Mouse (Mus musculus): ENCODE data around the gene Btg2. TPM values are rescaled to one million over a fixed set of nuclear protein-coding genes. Genes with fewer than 3 reads are reported as not detected.

The Btg2 gene
- polyA plus RNA-seq, 1 experiment from 2014 or later: 41.0 TPM

DNA sequence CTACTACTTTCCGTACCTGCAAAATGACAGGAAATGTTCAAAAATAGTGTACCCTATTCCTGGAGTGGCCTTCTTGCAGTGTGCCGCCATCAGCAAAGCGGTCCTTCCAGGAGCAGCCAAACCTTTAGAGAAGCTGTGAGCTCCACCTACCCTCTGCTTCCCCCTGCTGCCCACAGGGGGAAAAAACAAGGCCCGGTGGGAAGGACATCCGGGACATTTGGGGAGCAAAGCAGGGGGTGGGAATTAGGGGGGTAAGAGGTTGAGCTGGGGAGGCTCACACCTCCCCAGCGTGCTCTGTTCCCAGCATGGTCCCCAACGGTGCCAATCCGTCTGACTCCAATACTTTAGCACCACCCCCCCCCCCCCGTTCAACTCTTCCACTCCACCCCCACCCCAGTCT lies 32.9 kb downstream of the Btg2 start:
- Histone ChIP-seq H3K4me2 (replicated peaks) (peak overlapping the region; percentile 54), H3K27ac (no peak overlapping the region), H3K27me3 (replicated peaks) (no peaks in the 10 kb centered on the region), H3K9me3 (no peaks in the 10 kb centered on the region), H3K36me3 (no peaks in the 10 kb centered on the region), H3K4me1 (replicated peaks) (no peaks in the 10 kb centered on the region), H3K4me3 (replicated peaks) (no peak overlapping the region), H3K9ac (no peak overlapping the region)
- 4% methylated on average over 9 of the region's 9 CpGs for WGBS
- peak; percentile 75 for ATAC-seq

DNA sequence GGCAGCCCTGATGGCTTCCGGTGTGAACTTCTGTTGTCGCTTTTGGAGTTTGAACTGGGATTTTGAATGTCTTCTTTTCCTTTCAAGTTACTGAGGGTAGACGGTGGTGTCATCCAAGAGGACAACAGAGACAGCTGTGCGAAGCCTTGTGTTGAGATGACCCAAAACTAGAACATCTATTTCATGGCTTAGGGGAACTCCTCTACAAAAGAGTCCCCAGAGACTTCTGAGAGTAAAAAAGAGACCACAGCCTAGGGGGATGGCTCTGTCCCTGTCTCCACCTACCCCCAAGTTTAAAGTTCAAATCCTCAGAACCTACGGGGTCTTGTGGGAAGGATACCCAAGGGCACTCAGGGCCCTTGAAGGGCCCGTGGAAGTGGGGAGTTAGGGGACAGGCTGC lies 34.1 kb downstream of the Btg2 start:
- WGBS: 88% methylated on average over 6 of the region's 6 CpGs
- H3K4me1 ChIP-seq (replicated peaks): no peaks in the 10 kb centered on the region
- no peak overlapping the region for H3K27ac ChIP-seq
- H3K9ac ChIP-seq: no peak overlapping the region
- H3K36me3 ChIP-seq: no peaks in the 10 kb centered on the region
- no peak overlapping the region for H3K4me3 ChIP-seq (replicated peaks)
- no peak for ATAC-seq
- H3K27me3 ChIP-seq (replicated peaks): no peaks in the 10 kb centered on the region
- no peak overlapping the region for H3K4me2 ChIP-seq (replicated peaks)
- H3K9me3 ChIP-seq: no peaks in the 10 kb centered on the region

DNA sequence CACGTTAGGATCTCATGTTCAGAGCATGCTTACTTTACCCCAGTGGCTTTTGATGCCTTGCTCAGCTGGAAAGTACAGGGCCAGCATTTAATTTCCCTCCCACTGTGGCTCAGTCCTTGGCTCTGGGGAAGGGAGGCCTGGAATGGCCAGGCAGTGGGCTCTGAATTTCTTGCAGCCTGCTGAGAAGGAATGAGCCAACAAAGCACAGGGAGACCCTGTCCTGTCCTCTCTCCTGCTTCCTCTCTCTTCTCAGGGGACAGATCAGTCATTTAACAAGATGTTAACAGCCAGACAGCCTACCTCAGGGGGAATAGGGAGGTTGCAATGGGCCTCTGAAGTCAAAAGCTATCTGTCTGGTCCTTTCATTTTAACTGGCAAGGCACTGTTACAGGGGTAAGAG lies 36.6 kb downstream of the Btg2 start:
- H3K4me2 ChIP-seq (replicated peaks): no peak overlapping the region
- peaks cover 2% of the 10 kb centered on the region; the same call in 1 of the 2 replicates for H3K4me1 ChIP-seq (replicated peaks)
- no peaks in the 10 kb centered on the region for H3K27me3 ChIP-seq (replicated peaks)
- no peaks in the 10 kb centered on the region for H3K9me3 ChIP-seq
- no peaks in the 10 kb centered on the region for H3K36me3 ChIP-seq
- no peak overlapping the region for H3K9ac ChIP-seq
- H3K4me3 ChIP-seq (replicated peaks): no peak overlapping the region
- no peak overlapping the region for H3K27ac ChIP-seq
- 50% methylated on average over 1 of the region's 1 CpGs for WGBS
- no peak for ATAC-seq

DNA sequence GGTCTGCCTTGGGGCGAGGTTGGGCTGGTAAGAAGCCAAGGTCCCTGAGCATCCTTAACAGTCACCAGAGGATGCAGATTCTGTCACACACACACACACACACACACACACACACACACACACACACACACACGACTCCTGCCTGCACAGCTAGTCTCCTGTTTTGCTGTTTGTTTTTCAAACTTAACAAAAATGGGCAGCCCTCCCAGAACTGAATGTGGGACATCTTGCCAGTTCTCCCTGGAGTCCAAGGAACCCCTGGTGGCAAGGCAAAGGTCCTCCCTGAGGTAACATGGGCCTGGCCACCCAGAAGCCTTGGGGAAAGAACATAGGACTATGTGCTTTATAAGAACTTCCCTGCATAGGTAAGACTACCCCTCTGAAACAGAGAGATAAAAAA lies 37.0 kb downstream of the Btg2 start:
- Histone ChIP-seq H3K4me2 (replicated peaks) (no peak overlapping the region), H3K9me3 (no peaks in the 10 kb centered on the region), H3K4me3 (replicated peaks) (no peak overlapping the region), H3K4me1 (replicated peaks) (peaks cover 6% of the 10 kb centered on the region), H3K9ac (no peak overlapping the region), H3K27ac (no peak overlapping the region), H3K27me3 (replicated peaks) (no peaks in the 10 kb centered on the region), H3K36me3 (no peaks in the 10 kb centered on the region)
- 65% methylated on average over 2 of the region's 2 CpGs for WGBS
- no peak for ATAC-seq

DNA sequence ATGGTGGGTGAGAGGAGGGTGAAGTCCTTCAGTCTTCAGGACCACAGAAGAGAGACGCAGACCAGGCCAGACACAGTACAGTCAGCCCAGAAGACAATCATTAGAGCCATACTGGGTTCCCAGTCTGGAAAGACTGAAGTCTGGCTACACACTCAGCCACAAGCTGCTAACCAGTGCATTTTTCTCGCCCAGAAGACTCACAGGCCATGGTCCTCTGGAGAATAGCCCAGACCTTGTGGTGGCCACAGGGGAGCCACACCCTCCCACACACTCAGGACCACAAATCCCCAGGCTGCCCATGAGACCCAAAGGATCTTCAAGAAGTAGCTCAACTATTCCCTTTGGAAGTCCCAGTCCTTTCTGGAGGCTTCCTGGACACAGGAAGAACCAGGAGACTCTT lies 39.6 kb downstream of the Btg2 start:
- no peak for ATAC-seq
- WGBS: 86% methylated on average over 2 of the region's 2 CpGs
- Histone ChIP-seq H3K4me3 (replicated peaks) (no peak overlapping the region), H3K4me1 (replicated peaks) (peaks cover 12% of the 10 kb centered on the region), H3K36me3 (no peaks in the 10 kb centered on the region), H3K4me2 (replicated peaks) (no peak overlapping the region), H3K27me3 (replicated peaks) (no peaks in the 10 kb centered on the region), H3K27ac (no peak overlapping the region), H3K9ac (no peak overlapping the region), H3K9me3 (no peaks in the 10 kb centered on the region)

DNA sequence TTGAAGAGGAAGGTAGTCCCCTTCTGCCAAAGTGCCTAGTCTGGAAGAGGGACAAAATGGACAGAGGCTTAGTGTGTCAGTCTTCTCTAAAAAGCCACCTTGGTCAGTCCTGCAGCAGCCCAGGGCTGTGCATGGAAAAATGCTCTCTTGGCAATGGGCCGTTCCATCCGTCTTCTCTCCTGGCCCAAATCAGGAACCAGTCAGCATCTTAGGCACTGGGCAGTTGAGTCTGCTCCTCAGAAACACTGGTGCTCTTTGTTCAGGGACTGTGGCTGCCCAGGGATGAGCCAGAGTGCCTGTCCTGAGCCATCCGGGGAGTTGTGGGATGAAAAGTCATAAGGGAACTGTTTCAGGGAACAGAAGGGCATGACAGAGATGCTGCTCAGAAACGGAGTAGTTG lies 40.6 kb downstream of the Btg2 start:
- Histone ChIP-seq H3K27ac (no peak overlapping the region), H3K9me3 (no peaks in the 10 kb centered on the region), H3K4me1 (replicated peaks) (peaks cover 12% of the 10 kb centered on the region), H3K27me3 (replicated peaks) (no peaks in the 10 kb centered on the region), H3K4me3 (replicated peaks) (no peak overlapping the region), H3K9ac (no peak overlapping the region), H3K36me3 (no peaks in the 10 kb centered on the region), H3K4me2 (replicated peaks) (no peak overlapping the region)
- 79% methylated on average over 4 of the region's 4 CpGs for WGBS
- no peak for ATAC-seq

DNA sequence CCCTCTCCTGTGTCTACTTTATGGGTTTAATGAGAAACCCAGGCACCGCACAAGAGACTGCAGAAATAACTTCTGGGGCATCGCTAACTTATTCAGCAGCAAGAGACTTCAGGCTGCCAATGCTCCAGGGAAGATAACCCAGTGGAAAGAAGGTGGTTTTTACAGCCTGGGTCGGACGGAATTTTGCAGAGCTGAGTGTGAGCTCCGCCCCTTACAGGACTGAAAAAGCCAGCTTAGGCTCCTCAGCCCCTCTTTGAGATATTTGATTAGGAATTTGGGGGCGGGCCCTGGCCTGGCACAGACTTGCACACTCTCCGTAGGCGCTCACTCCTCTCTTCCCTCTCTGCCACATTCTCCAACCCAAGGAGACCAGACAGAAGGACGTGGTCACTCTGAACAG lies 41.7 kb downstream of the Btg2 start, which contains the start of gene Fmod:
TSS of gene Fmod (plus strand) at position 83 of the 400 bp plus-strand sequence.
- Histone ChIP-seq H3K4me3 (replicated peaks) (no peak within 1 kb of the TSS), H3K9ac (peak within 1 kb of the TSS; percentile 8; the same call in 1 of the 2 replicates), H3K36me3 (no peaks in the 10 kb centered on the region), H3K4me1 (replicated peaks) (peaks cover 12% of the 10 kb centered on the region), H3K4me2 (replicated peaks) (peak within 1 kb of the TSS; percentile 24; the same call in 1 of the 2 replicates), H3K9me3 (no peaks in the 10 kb centered on the region), H3K27me3 (replicated peaks) (no peaks in the 10 kb centered on the region), H3K27ac (no peak within 1 kb of the TSS; the same call in 1 of the 2 replicates)
- WGBS: 22% methylated on average over 9 of the region's 9 CpGs
- ATAC-seq: no peak

DNA sequence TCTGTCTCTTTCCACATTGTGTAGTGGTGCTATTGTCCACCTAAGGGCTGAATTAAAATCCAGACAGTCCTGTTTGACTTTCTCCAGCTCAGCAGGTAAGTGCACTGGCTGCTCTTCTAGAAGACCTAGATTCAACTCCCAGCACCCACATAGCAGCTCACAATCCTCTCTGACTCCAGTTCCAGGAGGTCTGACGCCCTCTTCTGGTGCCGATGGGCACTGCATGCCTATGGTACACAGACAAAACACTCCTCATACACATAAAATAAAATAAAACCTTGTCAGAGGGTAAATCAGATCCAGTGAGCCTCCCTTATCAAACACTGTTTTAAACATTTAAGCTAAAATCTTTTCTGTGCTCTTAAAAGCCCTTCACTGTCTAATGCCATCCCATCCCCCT lies 42.4 kb downstream of the Btg2 start:
- peaks cover 12% of the 10 kb centered on the region for H3K4me1 ChIP-seq (replicated peaks)
- H3K9me3 ChIP-seq: no peaks in the 10 kb centered on the region
- no peak overlapping the region; the same call in 1 of the 2 replicates for H3K27ac ChIP-seq
- no peak overlapping the region for H3K4me2 ChIP-seq (replicated peaks)
- H3K36me3 ChIP-seq: no peaks in the 10 kb centered on the region
- WGBS: 66% methylated on average over 2 of the region's 2 CpGs
- H3K4me3 ChIP-seq (replicated peaks): no peak overlapping the region
- H3K27me3 ChIP-seq (replicated peaks): no peaks in the 10 kb centered on the region
- no peak for ATAC-seq
- no peak overlapping the region for H3K9ac ChIP-seq

DNA sequence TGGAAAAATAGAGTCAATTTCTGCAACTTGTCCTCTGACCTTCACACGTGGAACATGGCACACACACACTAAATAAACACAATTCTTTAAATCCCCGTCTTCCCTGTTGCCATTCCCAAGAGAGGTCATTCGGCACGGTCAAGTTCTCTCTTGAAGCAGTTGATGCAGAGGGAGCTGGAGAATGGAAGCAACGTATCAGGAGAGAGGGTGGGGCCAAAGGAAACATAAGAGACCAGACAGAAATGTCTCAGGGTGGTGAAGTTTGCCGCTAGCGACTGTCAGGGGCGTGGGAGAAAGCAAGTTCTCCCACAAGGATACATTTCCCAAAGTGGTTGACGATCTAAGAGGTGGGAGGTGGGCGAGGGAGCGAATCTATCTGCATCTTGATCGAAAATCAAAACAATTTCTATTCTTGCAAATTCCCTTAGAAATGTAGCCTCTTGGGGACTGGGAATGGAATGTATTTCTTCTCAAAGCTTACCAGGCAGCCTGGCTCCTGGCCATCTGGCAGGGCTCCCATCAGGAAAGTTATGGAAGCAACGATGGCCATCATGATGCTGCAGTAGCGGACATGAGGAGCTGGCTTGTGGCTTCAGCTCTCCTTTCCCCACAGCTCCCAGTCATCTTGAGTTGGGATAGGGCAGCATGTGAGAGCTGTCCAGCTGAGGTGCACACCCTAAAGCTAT lies 50.6 kb downstream of the Btg2 start:
- H3K4me1 ChIP-seq (replicated peaks): peaks cover 3% of the 10 kb centered on the region; the same call in 1 of the 2 replicates
- H3K9me3 ChIP-seq: no peaks in the 10 kb centered on the region
- no peak for ATAC-seq
- 49% methylated on average over 14 of the region's 14 CpGs for WGBS
- no peak overlapping the region for H3K9ac ChIP-seq
- peak overlapping the region; percentile 28; the same call in 1 of the 2 replicates for H3K27ac ChIP-seq
- H3K4me3 ChIP-seq (replicated peaks): no peak overlapping the region
- H3K27me3 ChIP-seq (replicated peaks): no peaks in the 10 kb centered on the region
- 0 out of 2 replicates have a peak overlapping the region, but pooled peaks have one; percentile 2 for H3K4me2 ChIP-seq (replicated peaks)
- no peaks in the 10 kb centered on the region for H3K36me3 ChIP-seq

DNA sequence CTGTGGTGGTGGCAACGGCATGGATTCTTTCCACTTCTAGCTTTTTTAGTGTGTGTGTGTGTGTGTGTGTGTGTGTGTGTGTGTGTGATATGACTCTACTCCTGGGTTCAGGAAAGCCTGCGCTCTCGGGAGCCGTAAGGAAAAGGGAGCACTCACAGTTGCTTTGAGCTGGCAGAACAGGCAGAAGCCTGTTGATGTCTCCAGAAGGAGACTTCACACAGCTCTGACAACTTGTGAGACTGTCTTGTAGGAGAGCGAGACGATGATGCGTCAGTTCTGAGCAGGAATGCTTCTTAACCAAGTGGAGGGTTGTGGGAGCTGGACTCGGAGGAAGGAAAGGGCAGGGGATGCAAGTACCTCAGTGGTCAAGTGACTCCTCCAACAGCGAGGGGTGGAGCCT lies 52.2 kb downstream of the Btg2 start:
- 80% methylated on average over 9 of the region's 9 CpGs for WGBS
- Histone ChIP-seq H3K36me3 (no peaks in the 10 kb centered on the region), H3K27ac (no peak overlapping the region), H3K4me3 (replicated peaks) (no peak overlapping the region), H3K9ac (no peak overlapping the region), H3K9me3 (no peaks in the 10 kb centered on the region), H3K4me1 (replicated peaks) (peaks cover 3% of the 10 kb centered on the region; the same call in 1 of the 2 replicates), H3K27me3 (replicated peaks) (no peaks in the 10 kb centered on the region), H3K4me2 (replicated peaks) (no peak overlapping the region)
- no peak for ATAC-seq

DNA sequence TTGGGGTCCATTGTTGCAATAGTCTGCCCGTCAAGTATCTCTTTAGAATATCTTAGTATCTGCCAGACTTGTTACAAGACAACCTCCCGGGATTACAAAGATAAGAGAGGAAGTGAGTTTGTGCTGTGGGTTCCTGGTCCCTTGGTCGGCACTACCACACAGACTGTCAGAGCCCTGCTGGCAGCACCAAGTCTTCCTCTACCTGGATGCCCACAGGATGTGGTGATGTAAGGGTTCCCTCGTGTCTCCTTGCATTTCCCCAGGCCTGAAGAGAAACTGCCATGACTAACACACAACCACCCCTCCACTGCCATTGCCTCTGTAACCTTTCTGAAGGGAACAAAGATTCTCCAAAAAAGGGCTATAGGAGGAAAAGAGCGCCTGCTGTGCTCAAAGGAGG lies 52.9 kb downstream of the Btg2 start:
- no peaks in the 10 kb centered on the region for H3K27me3 ChIP-seq (replicated peaks)
- peaks cover 3% of the 10 kb centered on the region; the same call in 1 of the 2 replicates for H3K4me1 ChIP-seq (replicated peaks)
- no peak overlapping the region for H3K9ac ChIP-seq
- no peaks in the 10 kb centered on the region for H3K9me3 ChIP-seq
- 72% methylated on average over 5 of the region's 5 CpGs for WGBS
- no peak overlapping the region for H3K4me2 ChIP-seq (replicated peaks)
- H3K27ac ChIP-seq: no peak overlapping the region
- no peak overlapping the region for H3K4me3 ChIP-seq (replicated peaks)
- H3K36me3 ChIP-seq: no peaks in the 10 kb centered on the region
- ATAC-seq: no peak

Measured in intestine, embryonic 15.5 days (tissue).